Mouse (Mus musculus) embryonic facial prominence, embryonic 11.5 days (tissue): ENCODE measurements around the gene Gna11. TPM values are rescaled to one million over a fixed set of nuclear protein-coding genes. Genes with fewer than 3 reads are reported as not detected.

Source experiments
- ATAC-seq: fragments of 200-750 bp; cut with Nextera tagmentation; replicated peaks from 2 replicates; pipeline ENCODE4 v1.8.0; 2017; ENCODE audit warnings: low read depth; ENCODE audit not compliant: insufficient number of reproducible peaks, low FRiP score, low TSS enrichment
- DNase-seq: peaks from one replicate; pipeline ENCODE4 v3.0.0-alpha.2; 2015; ENCODE audit warnings: low spot score
- H3K27ac ChIP-seq: fragments of 300-500 bp; sonication (generic); replicated peaks from 2 replicates; pipeline ENCODE4 v1.5.1; 2014; ENCODE audit warnings: mild to moderate bottlenecking, low read depth, low read length, control low read depth
- H3K27me3 ChIP-seq: fragments of 300-500 bp; sonication (generic); 2 replicates; pipeline ENCODE4 v1.6.1; 2014; ENCODE audit warnings: mild to moderate bottlenecking, low read length, moderate library complexity, mixed read lengths; ENCODE audit not compliant: control insufficient read depth, insufficient read depth
- H3K36me3 ChIP-seq: fragments of 300-500 bp; sonication (generic); replicated peaks from 2 replicates; pipeline ENCODE4 v1.6.1; 2014; ENCODE audit warnings: low read depth, mild to moderate bottlenecking, low read length, moderate library complexity, mixed read lengths; ENCODE audit not compliant: control insufficient read depth, insufficient read depth
- H3K4me1 ChIP-seq: fragments of 300-500 bp; sonication (generic); 2 replicates; pipeline ENCODE4 v1.6.1; 2014; ENCODE audit warnings: low read length, mixed read lengths; ENCODE audit not compliant: control insufficient read depth, insufficient read depth
- H3K4me2 ChIP-seq: fragments of 300-500 bp; sonication (generic); 2 replicates; pipeline ENCODE4 v1.6.1; 2014; ENCODE audit warnings: low read depth, mild to moderate bottlenecking, control low read depth, low read length, moderate library complexity
- H3K4me3 ChIP-seq: fragments of 300-500 bp; sonication (generic); 2 replicates; pipeline ENCODE4 v1.5.1; 2014; ENCODE audit warnings: low read depth, low read length, control low read depth
- H3K9ac ChIP-seq: fragments of 300-500 bp; sonication (generic); replicated peaks from 2 replicates; pipeline ENCODE4 v1.6.1; 2014; ENCODE audit warnings: mild to moderate bottlenecking, control low read depth, low read length
- H3K9me3 ChIP-seq: fragments of 300-500 bp; sonication (generic); replicated peaks from 2 replicates; pipeline ENCODE4 v1.6.1; 2016; ENCODE audit warnings: mild to moderate bottlenecking, low read length, inconsistent platforms, mixed read lengths; ENCODE audit not compliant: control insufficient read depth
- WGBS: fragments of 180-500 bp; shearing (Covaris S2); extraction: QIAGEN DNeasy Blood & Tissue Kit; methylation state at CpG from one replicate; pipeline ENCODE4 v1.1.7; 2014; 5-methylcytosine and 5-hydroxymethylcytosine counted together
- polyA plus RNA-seq: library from polyadenylated mRNA; unstranded; fragments of >200 nt; fragmentation: Nextera tagmentation; extraction: Ambion mirVana; gene quantifications from 2 replicates; pipeline ENCODE4 v1.2.1, GENCODE M21; 2014

Gene Gna11
- polyA plus RNA-seq, 1 experiment from 2014 or later, result 62.0 TPM

GRCm38 (mm10) chr10:81519227-81519977 is 25.6 kb downstream of the Gna11 start:
- no peaks in the 10 kb centered on the region for H3K36me3 ChIP-seq
- no peak overlapping the region for H3K27ac ChIP-seq
- no peak overlapping the region for H3K9ac ChIP-seq
- ATAC-seq (no peak), DNase-seq (no peak)
- no peaks in the 10 kb centered on the region for H3K4me1 ChIP-seq
- H3K9me3 ChIP-seq, result no peaks in the 10 kb centered on the region
- no peak overlapping the region for H3K4me2 ChIP-seq
- no peaks in the 10 kb centered on the region for H3K27me3 ChIP-seq
- no peak overlapping the region for H3K4me3 ChIP-seq
- WGBS, result 84% methylated on average over 6 of the region's 6 CpGs

- 9% methylated on average over 4 of the region's 4 CpGs for WGBS
- Histone ChIP-seq H3K27me3 (no peaks in the 10 kb centered on the region), H3K9me3 (no peaks in the 10 kb centered on the region; the same call in 1 of the 2 replicates), H3K36me3 (no peaks in the 10 kb centered on the region), H3K4me3 (no peak overlapping the region), H3K4me1 (no peaks in the 10 kb centered on the region), H3K27ac (no peak overlapping the region), H3K9ac (no peak overlapping the region), H3K4me2 (no peak overlapping the region)
- 0 out of 2 replicates have a peak, but pooled peaks have one; percentile 46 for ATAC-seq
- peak; percentile 77 for DNase-seq
Measured at GRCm38 (mm10) chr10:81518546-81518945, 26.4 kb downstream of the Gna11 start.

- Histone ChIP-seq H3K4me2 (no peak overlapping the region), H3K27me3 (no peaks in the 10 kb centered on the region), H3K36me3 (no peaks in the 10 kb centered on the region), H3K4me1 (no peaks in the 10 kb centered on the region), H3K27ac (no peak overlapping the region), H3K9me3 (no peaks in the 10 kb centered on the region; the same call in 1 of the 2 replicates), H3K9ac (no peak overlapping the region), H3K4me3 (no peak overlapping the region)
- ATAC-seq, result no peak
- DNase-seq, result no peak
- 80% methylated on average over 8 of the region's 8 CpGs for WGBS
Measured at GRCm38 (mm10) chr10:81517227-81517626, 27.8 kb downstream of the Gna11 start.

GRCm38 (mm10) chr10:81513798-81514197 is 31.2 kb downstream of the Gna11 start:
- WGBS, result 84% methylated on average over 5 of the region's 5 CpGs
- Histone ChIP-seq H3K9me3 (no peaks in the 10 kb centered on the region; the same call in 1 of the 2 replicates), H3K36me3 (no peaks in the 10 kb centered on the region), H3K4me1 (no peaks in the 10 kb centered on the region), H3K4me2 (no peak overlapping the region), H3K4me3 (no peak overlapping the region), H3K27ac (no peak overlapping the region), H3K9ac (no peak overlapping the region), H3K27me3 (no peaks in the 10 kb centered on the region)
- no peak for DNase-seq
- no peak for ATAC-seq

GRCm38 (mm10) chr10:81510246-81510810 is 34.7 kb downstream of the Gna11 start:
- Histone ChIP-seq H3K9ac (no peak overlapping the region), H3K4me3 (no peak overlapping the region), H3K27ac (no peak overlapping the region), H3K27me3 (no peaks in the 10 kb centered on the region), H3K9me3 (no peaks in the 10 kb centered on the region; the same call in 1 of the 2 replicates), H3K36me3 (no peaks in the 10 kb centered on the region), H3K4me1 (no peaks in the 10 kb centered on the region), H3K4me2 (no peak overlapping the region)
- ATAC-seq (no peak), DNase-seq (no peak)
- 85% methylated on average over 14 of the region's 14 CpGs for WGBS

GRCm38 (mm10) chr10:81507691-81508489 is 37.1 kb downstream of the Gna11 start:
- no peak for ATAC-seq
- WGBS, result 76% methylated on average over 13 of the region's 13 CpGs
- Histone ChIP-seq H3K27ac (no peak overlapping the region), H3K4me3 (no peak overlapping the region), H3K4me1 (no peaks in the 10 kb centered on the region), H3K36me3 (no peaks in the 10 kb centered on the region), H3K9ac (no peak overlapping the region), H3K9me3 (no peaks in the 10 kb centered on the region), H3K4me2 (no peak overlapping the region), H3K27me3 (no peaks in the 10 kb centered on the region)
- no peak for DNase-seq

- no peak overlapping the region for H3K27ac ChIP-seq
- WGBS, result 32% methylated on average over 6 of the region's 6 CpGs
- DNase-seq (no peak), ATAC-seq (no peak)
- H3K9me3 ChIP-seq, result no peaks in the 10 kb centered on the region
- H3K4me3 ChIP-seq, result no peak overlapping the region
- H3K9ac ChIP-seq, result no peak overlapping the region
- H3K36me3 ChIP-seq, result no peaks in the 10 kb centered on the region
- no peaks in the 10 kb centered on the region for H3K4me1 ChIP-seq
- H3K27me3 ChIP-seq, result no peaks in the 10 kb centered on the region
- H3K4me2 ChIP-seq, result no peak overlapping the region
Measured at GRCm38 (mm10) chr10:81507095-81507494, 37.9 kb downstream of the Gna11 start.
